ENCODE assay signal across 8 mouse cellular contexts in the genomic region with DNA sequence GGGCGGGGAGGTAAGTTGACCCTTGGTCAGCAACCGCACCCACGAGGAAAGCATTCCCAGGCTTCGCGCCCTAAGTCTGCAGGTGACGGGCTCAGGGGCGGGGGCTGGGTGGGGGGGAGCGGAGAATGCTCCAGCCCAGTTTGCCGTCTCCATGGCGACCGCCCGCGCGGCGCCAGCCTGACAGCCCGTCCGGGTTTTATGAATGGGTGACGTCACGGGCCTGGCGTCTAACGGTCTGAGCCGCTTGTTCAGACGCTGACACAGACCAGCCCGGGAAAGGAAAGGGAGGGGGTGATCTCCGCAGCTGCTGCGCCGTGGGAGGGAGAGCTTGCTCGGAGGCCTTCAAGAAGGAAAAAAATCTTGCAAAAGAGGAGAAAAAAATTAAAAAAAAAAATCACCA. TPM values are rescaled to one million over a fixed set of nuclear protein-coding genes. Genes with fewer than 3 reads are reported as not detected.
DNase-seq lines count a peak whose midpoint lies in the region; ATAC-seq and TF ChIP-seq lines count a peak whose summit lies in the region.

No protein-coding gene starts in this region.

- peak; percentile 71 for TF ChIP-seq EP300 in ES-Bruce4 (IDR thresholded peaks at IDR 0.05; ENCODE audit: insufficient read depth, low read depth, low read length)

- intact Hi-C loops in heart, postnatal 36 days (cut with DNase I), result no loop called here

- no peak overlapping the region for H3K27ac ChIP-seq in ES-Bruce4 (ENCODE audit: insufficient read depth, low read length)
- H3K27ac ChIP-seq in forebrain, embryonic 16.5 days (ENCODE audit: low read length), result peak overlapping the region; percentile 66
- H3K27ac ChIP-seq in layer of hippocampus, adult 2 months, result peak overlapping the region; percentile 82

- H3K9me3 ChIP-seq in ES-Bruce4 (replicated peaks; ENCODE audit: control insufficient read depth, insufficient read depth, low read length, poor library complexity, severe bottlenecking), result no peaks in the 10 kb centered on the region
- H3K9me3 ChIP-seq in forebrain, embryonic 16.5 days (ENCODE audit: control insufficient read depth, low read length), result no peaks in the 10 kb centered on the region

- no peak for TF ChIP-seq CTCF in ES-Bruce4 (IDR thresholded peaks at IDR 0.05; ENCODE audit: low read depth, low read length)
- no peak for TF ChIP-seq CTCF in layer of hippocampus, adult 2 months (conservative IDR thresholded peaks at IDR 0.05)
- TF ChIP-seq CTCF in lung, adult 2 months (IDR thresholded peaks at IDR 0.05; ENCODE audit: insufficient read depth, low read length), result no peak

- no peak for TF ChIP-seq POLR2A in ES-Bruce4 (IDR thresholded peaks at IDR 0.05; ENCODE audit: insufficient read depth, low read length)
- TF ChIP-seq POLR2A in lung, adult 2 months (IDR thresholded peaks at IDR 0.05; ENCODE audit: borderline replicate concordance, extremely low read depth, low read depth, low read length), result peak; percentile 79; the same call in 1 of the 2 replicates

- DNase-seq in heart, postnatal 36 days, result peak; percentile 89 to 93
- peak; percentile 91 to 94 for DNase-seq in layer of hippocampus, adult 2 months (ENCODE audit: low spot score in 2 of 2)
- peak; percentile 91 for DNase-seq in lung, adult 2 months
- peak; percentile 94 for DNase-seq in ovary, adult 18-20 months (ENCODE audit: low spot score)
- DNase-seq in thymus, postnatal 10 days (ENCODE audit: low spot score in 2 of 2), result peak; percentile 73 to 77

- no peaks in the 10 kb centered on the region for H3K27me3 ChIP-seq in ES-Bruce4 (ENCODE audit: control insufficient read depth, insufficient read depth, low read length, poor library complexity, severe bottlenecking)
- peaks cover 10% of the 10 kb centered on the region; the same call in 1 of the 2 replicates for H3K27me3 ChIP-seq in forebrain, embryonic 16.5 days (replicated peaks; ENCODE audit: control insufficient read depth, insufficient read depth, low read length)

- under 1% methylated on average over 28 of the region's 28 CpGs for WGBS in forebrain, embryonic 16.5 days
- WGBS in lung, adult 2 months, result under 1% methylated on average over 28 of the region's 28 CpGs

- H3K9ac ChIP-seq in ES-Bruce4 (ENCODE audit: low read depth, poor library complexity, severe bottlenecking), result no peak overlapping the region
- peak overlapping the region; percentile 36 for H3K9ac ChIP-seq in forebrain, embryonic 16.5 days (replicated peaks; ENCODE audit: low read depth, low read length)

- peak overlapping the region; percentile 87 for H3K4me2 ChIP-seq in forebrain, embryonic 16.5 days (ENCODE audit: low read length)

- ATAC-seq in cerebellum, adult (ENCODE audit: insufficient number of reproducible peaks, low FRiP score, low TSS enrichment), result peak; percentile 57; the same call in 1 of the 2 replicates
- ATAC-seq in forebrain, embryonic 16.5 days, result peak; percentile 95

- no peak overlapping the region for H3K4me3 ChIP-seq in ES-Bruce4 (ENCODE audit: low read depth, low read length)
- H3K4me3 ChIP-seq in forebrain, embryonic 16.5 days (replicated peaks; ENCODE audit: low read length), result peak overlapping the region; percentile 49
- peak overlapping the region; percentile 60 for H3K4me3 ChIP-seq in layer of hippocampus, adult 2 months
- no peak overlapping the region for H3K4me3 ChIP-seq in lung, adult 2 months (replicated peaks; ENCODE audit: extremely low read depth, low read depth, low read length)

- peaks cover 7% of the 10 kb centered on the region for H3K4me1 ChIP-seq in ES-Bruce4 (ENCODE audit: control insufficient read depth, insufficient read depth, low read length)
- peaks cover 42% of the 10 kb centered on the region for H3K4me1 ChIP-seq in forebrain, embryonic 16.5 days (replicated peaks; ENCODE audit: control insufficient read depth, insufficient read depth, low read length)
- H3K4me1 ChIP-seq in lung, adult 2 months (ENCODE audit: control insufficient read depth, insufficient read depth, low read length), result peaks cover 12% of the 10 kb centered on the region

- H3K36me3 ChIP-seq in ES-Bruce4 (ENCODE audit: control insufficient read depth, insufficient read depth, low read length, poor library complexity, severe bottlenecking), result no peaks in the 10 kb centered on the region
- no peaks in the 10 kb centered on the region for H3K36me3 ChIP-seq in forebrain, embryonic 16.5 days (ENCODE audit: control insufficient read depth, insufficient read depth)

RNA-seq across cellular contexts. Expression of a gene that starts 1.1 kb away (rescaled TPM):
- polyA plus RNA-seq in ES-Bruce4 (2011; ENCODE audit: insufficient read depth, insufficient read length, low read depth, missing spikeins), result 19.0 and 20.5 TPM in 2 replicates
- polyA plus RNA-seq in forebrain, embryonic 16.5 days (2015; fragmentation: Nextera tagmentation; extraction: Ambion mirVana), result 22.3 and 26.0 TPM in 2 replicates
- 10 to 100 TPM; 50.9 to 53.7 TPM for total RNA-seq in heart, postnatal 36 days (2021)
- 10 to 100 TPM; 23.5 to 25.4 TPM for total RNA-seq in layer of hippocampus, adult 2 months (2021)
- 323 and 438 TPM in 2 replicates for polyA plus RNA-seq in lung, adult 2 months (2012; rRNA removed)

RNA-seq across cellular contexts. Expression of a gene that starts 19.0 kb away (rescaled TPM):
- polyA plus RNA-seq in ES-Bruce4 (2011; ENCODE audit: insufficient read depth, insufficient read length, low read depth, missing spikeins), result 0.94 and 1.1 TPM in 2 replicates
- polyA plus RNA-seq in forebrain, embryonic 16.5 days (2015; fragmentation: Nextera tagmentation; extraction: Ambion mirVana), result 4.7 and 6.0 TPM in 2 replicates
- total RNA-seq in heart, postnatal 36 days (2021), result 10 to 100 TPM; 13.1 to 16.0 TPM
- total RNA-seq in layer of hippocampus, adult 2 months (2021), result 1 to 10 TPM; 1.4 to 1.6 TPM
- 84.7 and 90.1 TPM in 2 replicates for polyA plus RNA-seq in lung, adult 2 months (2012; rRNA removed)

RNA-seq across cellular contexts. Expression of a gene that starts 48.1 kb away (rescaled TPM):
- 31.2 and 31.5 TPM in 2 replicates for polyA plus RNA-seq in ES-Bruce4 (2011; ENCODE audit: insufficient read depth, insufficient read length, low read depth, missing spikeins)
- 29.3 and 32.8 TPM in 2 replicates for polyA plus RNA-seq in forebrain, embryonic 16.5 days (2015; fragmentation: Nextera tagmentation; extraction: Ambion mirVana)
- 10 to 100 TPM; 16.2 to 16.5 TPM for total RNA-seq in heart, postnatal 36 days (2021)
- 10 to 100 TPM; 18.8 to 20.8 TPM for total RNA-seq in layer of hippocampus, adult 2 months (2021)
- 2.9 and 3.8 TPM in 2 replicates for polyA plus RNA-seq in lung, adult 2 months (2012; rRNA removed)

Comparison
In these comparisons a context has a peak if more than half of its experiments do, and no peak if none do; other contexts are left out.
1. H3K4me3 ChIP-seq: peak in forebrain, embryonic 16.5 days (single experiment) and layer of hippocampus, adult 2 months (single experiment); none in ES-Bruce4 (single experiment) and lung, adult 2 months (single experiment).
2. RNA of a gene that starts 1.1 kb away (polyA plus RNA-seq): 323 to 438 TPM in lung, adult 2 months; 22.3 to 26.0 TPM in forebrain, embryonic 16.5 days and 19.0 to 20.5 TPM in ES-Bruce4; every median in the first group is over 10 times any median in the second.
3. RNA of a gene that starts 19.0 kb away (polyA plus RNA-seq): 84.7 to 90.1 TPM in lung, adult 2 months; 4.7 to 6.0 TPM in forebrain, embryonic 16.5 days and 0.94 to 1.1 TPM in ES-Bruce4; every median in the first group is over 10 times any median in the second.
4. Peak in every context shown above with its lines, with median percentiles within 50 percentile points of each other: DNase-seq.